Mouse (Mus musculus): ENCODE data around the gene Treml4.

The Treml4 gene

GRCm38 (mm10) chr17:48263741-48264362 is at the start of gene Treml4:
Treml4 (plus strand) TSS chr17:48264295.
- DNase-seq = no peak

GRCm38 (mm10) chr17:48215429-48215828 is 48.7 kb upstream of the Treml4 start:
- no peak for DNase-seq

- DNase-seq = no peak
Observed at GRCm38 (mm10) chr17:48230680-48231079, 33.4 kb upstream of the Treml4 start.

- no peak for DNase-seq
Observed at GRCm38 (mm10) chr17:48232518-48232917, 31.6 kb upstream of the Treml4 start, which contains the start of gene Trem1. Trem1 (plus strand) TSS chr17:48232768.

- no peak for DNase-seq
Observed at GRCm38 (mm10) chr17:48233789-48234188, 30.3 kb upstream of the Treml4 start.

GRCm38 (mm10) chr17:48234550-48234949 is 29.5 kb upstream of the Treml4 start:
- DNase-seq = no peak

GRCm38 (mm10) chr17:48235773-48236370 is 28.2 kb upstream of the Treml4 start:
- no peak for DNase-seq

GRCm38 (mm10) chr17:48237621-48238020 is 26.5 kb upstream of the Treml4 start:
- DNase-seq = no peak

GRCm38 (mm10) chr17:48247221-48247928 is 16.7 kb upstream of the Treml4 start, which contains the start of gene Trem3:
Trem3 (plus strand) TSS chr17:48247777.
- DNase-seq = no peak

GRCm38 (mm10) chr17:48249039-48249438 is 15.1 kb upstream of the Treml4 start:
- DNase-seq = no peak

GRCm38 (mm10) chr17:48249501-48249900 is 14.6 kb upstream of the Treml4 start:
- no peak for DNase-seq

- no peak for DNase-seq
Observed at GRCm38 (mm10) chr17:48250631-48251030, 13.5 kb upstream of the Treml4 start.

GRCm38 (mm10) chr17:48256575-48256974 is 7.5 kb upstream of the Treml4 start:
- DNase-seq = no peak

- DNase-seq = no peak
Observed at GRCm38 (mm10) chr17:48261868-48262267, 2.2 kb upstream of the Treml4 start.

- DNase-seq = no peak
Observed at GRCm38 (mm10) chr17:48264662-48265061, 567 bp downstream of the Treml4 start.

- DNase-seq = no peak
Observed at GRCm38 (mm10) chr17:48266138-48266537, 2.0 kb downstream of the Treml4 start.

- DNase-seq = no peak
Observed at GRCm38 (mm10) chr17:48266610-48267304, 2.7 kb downstream of the Treml4 start.

- DNase-seq = no peak
Observed at GRCm38 (mm10) chr17:48267591-48267990, 3.5 kb downstream of the Treml4 start.

- DNase-seq = no peak
Observed at GRCm38 (mm10) chr17:48268276-48268675, 4.2 kb downstream of the Treml4 start.

GRCm38 (mm10) chr17:48269833-48270232 is 5.7 kb downstream of the Treml4 start:
- DNase-seq = no peak

GRCm38 (mm10) chr17:48272158-48272557 is 8.1 kb downstream of the Treml4 start:
- DNase-seq = no peak

- DNase-seq = no peak
Observed at GRCm38 (mm10) chr17:48272598-48272997, 8.5 kb downstream of the Treml4 start.

- no peak for DNase-seq
Observed at GRCm38 (mm10) chr17:48274098-48274497, 10.0 kb downstream of the Treml4 start.

Measured in cerebellum, adult 11-12 months (tissue).